Mouse (Mus musculus) olfactory bulb, adult 2 months (tissue): Measurements from ENCODE around the gene Itga2.

Experiments
- CTCF ChIP-seq: fragments of 200-500 bp; IDR thresholded peaks from 2 replicates; pipeline ENCODE4 v1.5.1; 2012; ENCODE audit warnings: low read depth, mild to moderate bottlenecking, low read length, moderate library complexity; ENCODE audit not compliant: insufficient read depth
- POLR2A ChIP-seq: fragments of 200-500 bp; IDR thresholded peaks from 2 replicates; pipeline ENCODE4 v1.6.1; 2012; ENCODE audit warnings: mild to moderate bottlenecking, low read depth, low read length, moderate library complexity; ENCODE audit not compliant: insufficient read depth

GRCm38 (mm10) chr13:114852264-114853111, 79.4 kb downstream of the Itga2 start:
- no peak for TF ChIP-seq CTCF
- TF ChIP-seq POLR2A: no peak
